Mouse (Mus musculus): ENCODE results near the gene Csrnp3.

The Csrnp3 gene

GRCm38 (mm10) chr2:65870919-65871582 is 25.5 kb downstream of the Csrnp3 start:
- no peak for DNase-seq (ENCODE audit: low spot score)

GRCm38 (mm10) chr2:65891590-65891989 is 46.0 kb downstream of the Csrnp3 start:
- no peak for DNase-seq (ENCODE audit: low spot score)

- no peak for DNase-seq (ENCODE audit: low spot score)
Observed at GRCm38 (mm10) chr2:65893241-65893640, 47.7 kb downstream of the Csrnp3 start.

GRCm38 (mm10) chr2:65894299-65894698 is 48.7 kb downstream of the Csrnp3 start:
- DNase-seq (ENCODE audit: low spot score): no peak

- DNase-seq (ENCODE audit: low spot score): no peak
Observed at GRCm38 (mm10) chr2:65896542-65896941, 51.0 kb downstream of the Csrnp3 start.

GRCm38 (mm10) chr2:65897084-65897483 is 51.5 kb downstream of the Csrnp3 start:
- no peak for DNase-seq (ENCODE audit: low spot score)

GRCm38 (mm10) chr2:65899478-65899877 is 53.9 kb downstream of the Csrnp3 start:
- DNase-seq (ENCODE audit: low spot score): no peak

GRCm38 (mm10) chr2:65908526-65908925 is 63.0 kb downstream of the Csrnp3 start:
- no peak for DNase-seq (ENCODE audit: low spot score)

GRCm38 (mm10) chr2:65909724-65910521 is 64.4 kb downstream of the Csrnp3 start:
- DNase-seq (ENCODE audit: low spot score): no peak

GRCm38 (mm10) chr2:65915994-65916393 is 70.4 kb downstream of the Csrnp3 start:
- no peak for DNase-seq (ENCODE audit: low spot score)

- no peak for DNase-seq (ENCODE audit: low spot score)
Observed at GRCm38 (mm10) chr2:65920651-65921412, 75.3 kb downstream of the Csrnp3 start.

- no peak for DNase-seq (ENCODE audit: low spot score)
Observed at GRCm38 (mm10) chr2:65925363-65925941, 79.9 kb downstream of the Csrnp3 start.

- no peak for DNase-seq (ENCODE audit: low spot score)
Observed at GRCm38 (mm10) chr2:65926935-65927708, 81.6 kb downstream of the Csrnp3 start.

GRCm38 (mm10) chr2:65929286-65929685 is 83.7 kb downstream of the Csrnp3 start:
- no peak for DNase-seq (ENCODE audit: low spot score)

- DNase-seq (ENCODE audit: low spot score): no peak
Observed at GRCm38 (mm10) chr2:65929927-65930326, 84.4 kb downstream of the Csrnp3 start.

- DNase-seq (ENCODE audit: low spot score): no peak
Observed at GRCm38 (mm10) chr2:65931313-65931712, 85.7 kb downstream of the Csrnp3 start.

GRCm38 (mm10) chr2:65931841-65932311 is 86.3 kb downstream of the Csrnp3 start:
- DNase-seq (ENCODE audit: low spot score): no peak

GRCm38 (mm10) chr2:65934099-65934498 is 88.5 kb downstream of the Csrnp3 start:
- no peak for DNase-seq (ENCODE audit: low spot score)

GRCm38 (mm10) chr2:65938900-65939299 is 93.3 kb downstream of the Csrnp3 start:
- DNase-seq (ENCODE audit: low spot score): no peak

- no peak for DNase-seq (ENCODE audit: low spot score)
Observed at GRCm38 (mm10) chr2:65940351-65940750, 94.8 kb downstream of the Csrnp3 start.

GRCm38 (mm10) chr2:65942346-65942745 is 96.8 kb downstream of the Csrnp3 start:
- no peak for DNase-seq (ENCODE audit: low spot score)

All from layer of hippocampus, adult 9-10 months (tissue).